Mouse (Mus musculus) midbrain, postnatal 0 days (tissue): ENCODE measurements around the gene Grm4. TPM values are rescaled to one million over a fixed set of nuclear protein-coding genes. Genes with fewer than 3 reads are reported as not detected.
A peak's percentile ranks its signal among the peaks of the same experiment; 100 is the strongest.

ENCODE experiments used
- ATAC-seq: fragments of 200-750 bp; cut with Nextera tagmentation; 2 replicates; pipeline ENCODE4 v1.8.0; 2017; ENCODE audit warnings: moderate number of reproducible peaks, mild to moderate bottlenecking, moderate TSS enrichment, moderate library complexity; ENCODE audit not compliant: low FRiP score
- DNase-seq: peaks from one replicate; pipeline ENCODE4 v3.0.0-alpha.2; 2015; ENCODE audit warnings: low spot score
- H3K27ac ChIP-seq: fragments of 300-500 bp; sonication (generic); 2 replicates; pipeline ENCODE4 v1.5.1; 2014; ENCODE audit warnings: low read depth, mild to moderate bottlenecking, low read length, mixed read lengths
- H3K27me3 ChIP-seq: fragments of 300-500 bp; sonication (generic); 2 replicates; pipeline ENCODE4 v1.6.1; 2014; ENCODE audit warnings: low read length, control low read depth, mixed read lengths; ENCODE audit not compliant: insufficient read depth
- H3K36me3 ChIP-seq: fragments of 300-500 bp; sonication (generic); 2 replicates; pipeline ENCODE4 v1.6.1; 2014; ENCODE audit warnings: low read length, control low read depth, mixed read lengths; ENCODE audit not compliant: insufficient read depth
- H3K4me1 ChIP-seq: fragments of 300-500 bp; sonication (generic); 2 replicates; pipeline ENCODE4 v1.6.1; 2014; ENCODE audit warnings: mild to moderate bottlenecking, control low read depth, antibody characterized with exemption, low read length, mixed read lengths; ENCODE audit not compliant: insufficient read depth
- H3K4me2 ChIP-seq: fragments of 300-500 bp; sonication (generic); 2 replicates; pipeline ENCODE4 v1.6.1; 2014; ENCODE audit warnings: low read depth, mild to moderate bottlenecking, low read length, mixed read lengths; ENCODE audit not compliant: poor library complexity, severe bottlenecking
- H3K4me3 ChIP-seq: fragments of 300-500 bp; sonication (generic); 2 replicates; pipeline ENCODE4 v1.5.1; 2014; ENCODE audit warnings: low read depth, mild to moderate bottlenecking, low read length, moderate library complexity
- H3K9ac ChIP-seq: fragments of 300-500 bp; sonication (generic); replicated peaks from 2 replicates; pipeline ENCODE4 v1.6.1; 2014; ENCODE audit warnings: mild to moderate bottlenecking, low read length, moderate library complexity, mixed read lengths; ENCODE audit not compliant: poor library complexity, severe bottlenecking
- H3K9me3 ChIP-seq: fragments of 300-500 bp; sonication (generic); 2 replicates; pipeline ENCODE4 v1.6.1; 2016; ENCODE audit warnings: low read length, control low read depth
- CTCF ChIP-seq: IDR thresholded peaks from 2 replicates; pipeline ENCODE4 v1.5.1; 2016; ENCODE audit warnings: antibody characterized with exemption, mild to moderate bottlenecking
- WGBS: fragments of 180-500 bp; shearing (Covaris S2); extraction: QIAGEN DNeasy Blood & Tissue Kit; methylation state at CpG from one replicate; pipeline ENCODE4 v1.1.7; 2014; 5-methylcytosine and 5-hydroxymethylcytosine counted together
- polyA plus RNA-seq: library from polyadenylated mRNA; unstranded; fragments of >200 nt; fragmentation: Nextera tagmentation; extraction: Ambion mirVana; gene quantifications from 2 replicates; pipeline ENCODE4 v1.2.1, GENCODE M21; 2015
- total RNA-seq: library from RNA; depleted of rRNA; stranded (reverse); fragments of >200 nt; gene quantifications from 2 replicates; pipeline ENCODE4 v1.2.3, GENCODE M21; 2014

The Grm4 gene
- total and polyA plus RNA-seq, 2 experiments from 2014 or later = 11.1 to 54.0 TPM

DNA sequence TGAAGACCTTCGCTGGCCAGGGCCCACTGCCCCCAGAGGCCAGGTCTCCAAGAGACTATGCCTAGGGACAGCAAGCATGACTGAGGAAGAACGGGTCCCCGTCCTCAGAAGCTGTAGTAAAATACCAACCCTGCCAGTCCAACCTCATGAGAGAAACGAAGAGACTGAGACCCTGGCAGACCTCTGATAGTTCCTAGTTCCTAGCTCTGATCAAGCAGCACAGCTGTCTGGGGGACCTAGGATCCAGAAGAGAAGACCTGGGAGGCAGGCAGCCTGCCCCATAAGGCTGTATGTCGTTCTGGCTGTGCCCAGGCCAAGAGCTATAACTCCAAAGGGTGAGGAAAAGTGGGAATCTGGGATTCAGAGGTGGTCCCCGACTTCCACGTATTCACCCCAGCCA lies 17.3 kb downstream of the Grm4 start:
- Histone ChIP-seq H3K4me1 (peaks cover 13% of the 10 kb centered on the region), H3K27ac (no peak overlapping the region)
- WGBS = 69% methylated on average over 7 of the region's 7 CpGs

DNA sequence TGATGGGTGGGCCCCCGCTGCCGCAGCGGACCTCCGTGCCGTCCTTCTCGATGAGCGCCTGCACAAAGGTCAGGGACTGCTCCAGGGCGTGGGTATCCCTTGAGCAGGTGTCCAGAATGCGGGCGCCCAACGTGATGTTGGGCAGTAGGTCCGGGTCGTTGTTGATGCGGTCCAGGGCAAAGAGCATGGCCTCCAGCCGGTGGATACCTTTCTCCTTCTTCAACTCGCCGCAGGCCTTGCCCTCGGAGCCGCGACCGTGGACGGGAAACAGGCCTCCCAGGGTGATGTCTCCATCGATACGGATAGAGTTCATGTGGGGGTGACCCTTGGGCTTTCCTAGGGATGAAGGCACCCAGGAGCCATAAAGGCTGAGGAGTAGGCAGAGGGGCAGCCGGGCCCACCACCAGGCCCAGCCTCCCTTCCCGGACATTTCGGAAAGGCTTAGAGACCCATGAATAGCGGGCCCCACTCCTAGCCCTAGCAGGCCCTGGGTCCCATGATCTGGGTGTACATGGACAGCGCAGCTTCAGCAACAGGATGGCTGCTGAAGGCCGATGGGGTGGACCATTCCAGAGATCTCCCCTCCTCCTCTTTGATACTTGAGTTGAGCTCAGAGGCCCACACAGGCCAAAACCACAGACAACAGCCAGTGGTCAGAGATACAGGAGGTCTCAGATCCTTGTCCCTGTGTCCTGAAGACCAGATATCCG lies 18.3 kb downstream of the Grm4 start:
- no peak for TF ChIP-seq CTCF
- Histone ChIP-seq H3K4me1 (peaks cover 13% of the 10 kb centered on the region), H3K9ac (no peak overlapping the region), H3K36me3 (no peaks in the 10 kb centered on the region), H3K4me3 (no peak overlapping the region), H3K9me3 (no peaks in the 10 kb centered on the region), H3K4me2 (no peak overlapping the region), H3K27me3 (no peaks in the 10 kb centered on the region), H3K27ac (no peak overlapping the region)
- ATAC-seq (no peak), DNase-seq (no peak)
- 70% methylated on average over 31 of the region's 31 CpGs for WGBS

More for the DNA sequence above, 17.3 kb downstream of the Grm4 start:
- TF ChIP-seq CTCF = no peak
- no peaks in the 10 kb centered on the region for H3K9me3 ChIP-seq
- H3K9ac ChIP-seq = no peak overlapping the region
- DNase-seq (no peak), ATAC-seq (no peak)
- no peaks in the 10 kb centered on the region for H3K36me3 ChIP-seq
- H3K27me3 ChIP-seq = no peaks in the 10 kb centered on the region
- no peak overlapping the region for H3K4me2 ChIP-seq
- H3K4me3 ChIP-seq = no peak overlapping the region

DNA sequence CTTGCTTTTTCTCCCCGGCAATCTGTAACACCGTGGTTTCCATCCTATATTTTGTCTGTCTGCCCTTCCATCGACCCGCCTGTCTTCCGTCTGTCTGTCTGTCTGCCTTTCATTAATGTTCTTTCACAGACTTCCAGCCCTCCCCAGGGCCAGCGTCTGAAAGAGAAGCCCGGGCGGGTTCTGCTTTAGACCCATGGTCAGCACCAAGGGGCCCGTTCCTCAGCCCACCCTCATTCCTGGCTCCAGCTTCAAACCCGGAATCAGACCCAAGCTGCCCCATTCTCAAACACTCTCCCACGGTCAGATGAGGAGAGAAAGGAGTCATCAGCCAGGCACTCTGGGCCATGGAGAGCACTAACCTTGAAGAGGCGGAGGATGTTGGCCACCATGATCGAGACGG lies 18.9 kb downstream of the Grm4 start:
- Histone ChIP-seq H3K36me3 (no peaks in the 10 kb centered on the region), H3K4me2 (no peak overlapping the region), H3K9ac (no peak overlapping the region), H3K4me3 (no peak overlapping the region), H3K27ac (no peak overlapping the region), H3K4me1 (peaks cover 13% of the 10 kb centered on the region), H3K9me3 (no peaks in the 10 kb centered on the region), H3K27me3 (no peaks in the 10 kb centered on the region)
- WGBS = 26% methylated on average over 14 of the region's 14 CpGs
- no peak for ATAC-seq
- no peak for DNase-seq
- TF ChIP-seq CTCF = no peak

DNA sequence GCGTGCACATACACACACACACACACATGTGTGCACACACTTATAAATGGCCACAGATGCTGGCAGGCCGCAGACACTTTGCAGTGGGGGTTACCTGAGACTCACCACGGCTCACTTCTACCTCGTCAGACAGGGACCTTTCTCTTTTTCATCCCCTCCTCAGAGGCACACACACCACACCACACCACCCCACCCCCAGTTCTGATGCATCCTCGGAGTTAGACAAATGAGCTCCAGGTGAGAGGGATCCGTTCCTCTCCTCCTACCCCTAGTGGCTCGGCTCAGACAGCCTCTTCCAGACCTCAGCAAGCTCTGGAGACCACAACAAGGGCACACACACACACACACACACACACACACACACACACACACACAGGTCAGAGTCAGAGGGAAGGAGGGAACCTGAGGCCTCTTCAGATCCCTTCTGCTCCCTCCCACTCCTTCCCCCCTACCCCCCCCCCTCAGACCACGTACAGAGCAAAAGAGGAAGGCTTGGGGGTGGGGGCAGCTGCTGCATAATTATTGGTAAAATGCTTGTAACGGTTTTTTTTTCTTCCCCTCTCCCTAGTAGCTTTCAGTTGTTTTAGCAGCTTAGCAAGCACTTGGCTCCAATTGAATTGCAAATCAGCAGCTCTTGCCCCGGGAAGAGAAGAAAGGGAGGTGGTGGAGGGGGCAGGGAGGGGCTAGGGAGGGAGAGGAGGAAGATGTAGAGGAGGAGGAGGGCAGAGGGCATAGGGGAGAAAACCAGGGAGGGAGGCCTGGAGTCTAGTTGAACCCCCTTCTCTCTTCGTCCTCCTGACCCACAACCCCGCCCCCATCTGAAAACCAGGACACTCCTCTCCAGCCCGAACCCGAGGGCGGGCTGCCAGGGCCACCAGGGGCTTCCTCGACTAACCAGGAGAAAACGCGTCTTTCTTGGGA lies 19.6 kb downstream of the Grm4 start:
- H3K9ac ChIP-seq = peak overlapping the region; percentile 29; the same call in 1 of the 2 replicates
- no peaks in the 10 kb centered on the region for H3K9me3 ChIP-seq
- peaks cover 13% of the 10 kb centered on the region for H3K4me1 ChIP-seq
- no peaks in the 10 kb centered on the region for H3K27me3 ChIP-seq
- peak; percentile 30; the same call in 1 of the 2 replicates for TF ChIP-seq CTCF
- peak; percentile 44 for DNase-seq
- peak; percentile 18; the same call in 1 of the 2 replicates for ATAC-seq
- H3K36me3 ChIP-seq = no peaks in the 10 kb centered on the region
- peak overlapping the region; percentile 20; the same call in 1 of the 2 replicates for H3K4me2 ChIP-seq
- peak overlapping the region; percentile 44; the same call in 1 of the 2 replicates for H3K27ac ChIP-seq
- 9% methylated on average over 13 of the region's 18 CpGs for WGBS
- no peak overlapping the region for H3K4me3 ChIP-seq

DNA sequence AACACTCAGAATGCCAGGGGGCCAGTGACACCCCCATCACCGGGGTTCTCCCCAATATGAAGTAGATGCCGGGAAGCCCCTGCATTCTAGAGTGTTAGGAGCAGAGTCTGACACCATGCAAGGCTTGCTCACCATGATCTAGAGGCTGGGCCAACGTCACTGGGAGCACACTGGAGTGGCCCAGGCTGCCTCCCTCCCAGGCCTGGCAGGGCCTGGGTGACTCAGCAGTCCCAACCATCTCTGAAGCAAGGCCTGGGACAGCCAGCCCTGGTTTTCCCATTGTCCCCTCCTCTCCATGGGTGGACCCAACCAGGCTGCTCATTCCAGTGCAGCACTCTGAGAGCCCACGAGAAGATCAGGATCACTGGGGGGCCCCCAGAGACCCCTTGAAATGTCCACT lies 20.4 kb downstream of the Grm4 start:
- WGBS = 31% methylated on average over 4 of the region's 4 CpGs
- no peak for TF ChIP-seq CTCF
- no peaks in the 10 kb centered on the region for H3K36me3 ChIP-seq
- H3K4me2 ChIP-seq = no peak overlapping the region
- peaks cover 13% of the 10 kb centered on the region for H3K4me1 ChIP-seq
- DNase-seq (no peak), ATAC-seq (no peak)
- no peak overlapping the region for H3K4me3 ChIP-seq
- no peaks in the 10 kb centered on the region for H3K27me3 ChIP-seq
- 0 out of 2 replicates have a peak overlapping the region, but pooled peaks have one; percentile 29 for H3K9ac ChIP-seq
- no peaks in the 10 kb centered on the region for H3K9me3 ChIP-seq
- H3K27ac ChIP-seq = 0 out of 2 replicates have a peak overlapping the region, but pooled peaks have one; percentile 44
